Mouse (Mus musculus) kidney, adult 2 months (tissue): ENCODE measurements around the gene Alyref. TPM values are rescaled to one million over a fixed set of nuclear protein-coding genes. Genes with fewer than 3 reads are reported as not detected.

Source experiments
- DNase-seq: peaks from one replicate; pipeline ENCODE4 v3.0.0; 2021
- H3K27ac ChIP-seq: fragments of 200-500 bp; 2 replicates; pipeline ENCODE4 v1.5.1; 2012; ENCODE audit warnings: low read depth, low read length, control low read depth, inconsistent platforms; ENCODE audit not compliant: insufficient read depth
- H3K27me3 ChIP-seq: fragments of 200-500 bp; replicated peaks from 2 replicates; pipeline ENCODE4 v1.6.1; 2012; ENCODE audit warnings: mild to moderate bottlenecking, moderate library complexity, low read length, inconsistent platforms; ENCODE audit not compliant: control insufficient read depth, insufficient read depth
- H3K36me3 ChIP-seq: fragments of 200-500 bp; 2 replicates; pipeline ENCODE4 v1.6.1; 2012; ENCODE audit warnings: mild to moderate bottlenecking, moderate library complexity, low read length, inconsistent platforms; ENCODE audit not compliant: control insufficient read depth, insufficient read depth
- H3K4me1 ChIP-seq: fragments of 200-500 bp; 2 replicates; pipeline ENCODE4 v1.6.1; 2011; ENCODE audit warnings: low read length; ENCODE audit not compliant: control insufficient read depth, insufficient read depth
- H3K4me3 ChIP-seq: fragments of 200-500 bp; 2 replicates; pipeline ENCODE4 v1.5.1; 2011; ENCODE audit warnings: mild to moderate bottlenecking, low read depth, low read length, control low read depth; ENCODE audit not compliant: insufficient read depth
- CTCF ChIP-seq: fragments of 200-500 bp; conservative IDR thresholded peaks from 2 replicates; pipeline ENCODE4 v1.5.1; 2011; ENCODE audit warnings: low read depth, mild to moderate bottlenecking, control low read depth, low read length, moderate library complexity, mixed read lengths; ENCODE audit not compliant: insufficient read depth, insufficient read length
- POLR2A ChIP-seq: fragments of 200-500 bp; IDR thresholded peaks from one replicate; pipeline ENCODE4 v1.6.1; 2011; ENCODE audit warnings: low read depth, low read length, control low read depth
- WGBS: fragments of 180-500 bp; shearing (Covaris S2); methylation state at CpG from one replicate; pipeline ENCODE4 v1.1.7; 2018; 5-methylcytosine and 5-hydroxymethylcytosine counted together
- polyA plus RNA-seq: library from polyadenylated mRNA; depleted of rRNA; stranded (reverse); fragments of >200 nt; gene quantifications from 2 replicates; pipeline ENCODE4 v1.2.3, GENCODE M21; 2012

The Alyref gene
- polyA plus RNA-seq, 1 experiment = 29.0 TPM

DNA sequence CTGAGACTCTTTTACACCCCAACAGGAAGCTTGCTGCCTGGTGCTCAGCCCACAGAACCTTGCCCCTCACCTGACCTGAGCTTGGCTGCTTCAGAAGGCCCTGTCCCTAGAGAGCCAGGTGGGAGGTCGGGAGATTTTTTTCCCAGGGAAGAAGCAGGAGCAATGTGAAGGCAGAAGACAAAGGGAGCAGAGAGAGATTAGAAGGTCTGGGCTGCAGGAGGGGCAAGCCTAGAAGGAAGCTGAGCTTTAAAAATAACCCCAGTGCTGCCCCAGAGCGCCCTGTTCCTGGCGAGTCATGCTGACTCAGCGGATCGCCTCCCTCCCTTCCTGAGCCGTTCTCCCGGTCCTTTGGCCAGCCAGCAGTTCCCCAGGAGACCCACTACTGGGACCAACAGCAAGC lies 31.7 kb upstream of the Alyref start:
- Histone ChIP-seq H3K4me3 (peak overlapping the region; percentile 47), H3K27ac (peak overlapping the region; percentile 90), H3K36me3 (no peaks in the 10 kb centered on the region), H3K27me3 (no peaks in the 10 kb centered on the region), H3K4me1 (peaks cover 38% of the 10 kb centered on the region)
- DNase-seq = peak; percentile 76
- WGBS = 5% methylated on average over 7 of the region's 7 CpGs
- no peak for TF ChIP-seq POLR2A
- TF ChIP-seq CTCF = no peak

GRCm38 (mm10) chr11:120629341-120629730 lies 31.2 kb upstream of the Alyref start:
- Histone ChIP-seq H3K4me1 (peaks cover 38% of the 10 kb centered on the region), H3K36me3 (no peaks in the 10 kb centered on the region), H3K27ac (peak overlapping the region; percentile 90), H3K27me3 (no peaks in the 10 kb centered on the region), H3K4me3 (peak overlapping the region; percentile 47)
- peak; percentile 84 for DNase-seq
- 52% methylated on average over 23 of the region's 23 CpGs for WGBS
- TF ChIP-seq CTCF (no peak), POLR2A (peak; percentile 17)

DNA sequence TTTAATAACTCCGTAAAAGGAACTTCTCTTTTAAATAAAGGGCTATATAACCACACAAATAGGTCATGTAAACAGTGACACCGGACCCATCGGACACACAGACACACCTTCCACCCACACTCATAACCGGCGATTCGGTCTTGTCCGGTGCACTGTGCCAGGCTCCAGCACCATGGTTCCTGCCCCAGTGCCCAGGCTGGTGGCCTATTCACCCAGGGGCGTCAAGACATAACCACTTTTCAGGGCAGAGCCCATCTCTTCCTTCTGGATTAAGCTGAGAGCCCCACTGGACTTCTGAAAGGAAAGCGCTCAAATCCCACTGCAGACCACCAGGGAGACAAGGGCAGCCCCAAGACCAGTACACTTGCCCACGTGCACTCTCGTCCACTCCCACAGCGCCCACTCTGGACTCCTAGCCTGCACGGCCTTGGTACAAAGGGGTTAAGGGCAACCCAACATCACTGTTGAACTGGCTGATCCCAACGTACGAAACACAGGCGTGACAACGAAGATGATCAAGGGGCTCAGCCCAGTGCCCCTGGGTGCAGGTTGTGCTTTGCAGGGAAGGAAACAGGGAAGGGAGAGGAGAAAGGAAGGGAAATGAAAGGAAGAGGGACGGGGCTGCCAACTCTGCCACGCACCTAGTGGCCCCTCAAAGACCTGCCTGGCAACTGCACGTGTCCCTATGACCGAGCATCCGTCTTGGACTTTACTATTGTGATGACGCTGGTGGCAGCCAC lies 30.6 kb upstream of the Alyref start:
- Histone ChIP-seq H3K36me3 (no peaks in the 10 kb centered on the region), H3K4me3 (no peak overlapping the region), H3K27me3 (no peaks in the 10 kb centered on the region), H3K4me1 (peaks cover 41% of the 10 kb centered on the region), H3K27ac (no peak overlapping the region)
- 77% methylated on average over 23 of the region's 23 CpGs for WGBS
- TF ChIP-seq POLR2A = no peak
- TF ChIP-seq CTCF = no peak
- no peak for DNase-seq

- peak; percentile 55 for DNase-seq
- TF ChIP-seq CTCF = no peak
- TF ChIP-seq POLR2A = no peak
- Histone ChIP-seq H3K4me3 (no peak overlapping the region), H3K4me1 (peaks cover 40% of the 10 kb centered on the region), H3K27ac (no peak overlapping the region), H3K27me3 (no peaks in the 10 kb centered on the region), H3K36me3 (peaks cover 1% of the 10 kb centered on the region)
- 68% methylated on average over 22 of the region's 22 CpGs for WGBS
These were observed 29.5 kb upstream of the Alyref start for GRCm38 (mm10) chr11:120627468-120628300.

DNA sequence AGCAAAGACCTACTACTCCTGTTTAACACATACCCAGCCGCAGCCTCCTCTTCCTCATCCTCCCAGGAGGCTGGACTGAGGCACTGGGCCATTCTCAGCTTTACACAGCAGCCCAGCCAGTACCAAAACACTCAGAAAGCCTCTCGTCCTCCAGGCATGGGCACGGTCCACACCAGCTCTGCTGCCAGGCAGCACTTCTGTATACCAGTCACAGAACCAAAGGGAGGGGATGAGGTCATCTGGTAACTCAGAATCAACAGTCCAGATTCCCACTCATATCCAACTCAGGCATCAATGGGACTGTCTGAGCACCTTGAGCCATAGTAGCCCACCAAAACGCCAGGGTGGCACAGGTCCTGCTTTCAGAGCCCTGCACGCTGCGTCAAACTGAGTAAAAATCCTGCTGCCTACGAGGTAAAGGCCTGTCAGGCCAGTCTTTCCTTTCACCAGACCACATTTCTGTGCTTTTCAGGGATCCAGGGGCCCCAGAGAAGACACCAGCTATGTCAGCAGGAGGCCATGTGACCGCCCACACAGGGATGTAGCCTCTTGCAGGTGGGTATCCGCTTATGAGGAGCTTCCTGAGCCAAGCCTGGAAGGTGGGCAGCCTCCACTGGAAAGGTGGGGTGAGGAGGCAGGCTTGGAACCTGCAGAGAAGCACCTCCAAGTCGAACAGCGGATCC lies 28.8 kb upstream of the Alyref start:
- Histone ChIP-seq H3K27ac (no peak overlapping the region), H3K36me3 (peaks cover 2% of the 10 kb centered on the region), H3K4me1 (peaks cover 38% of the 10 kb centered on the region), H3K27me3 (no peaks in the 10 kb centered on the region), H3K4me3 (no peak overlapping the region)
- 81% methylated on average over 11 of the region's 11 CpGs for WGBS
- TF ChIP-seq CTCF (no peak), POLR2A (no peak)
- DNase-seq = no peak

DNA sequence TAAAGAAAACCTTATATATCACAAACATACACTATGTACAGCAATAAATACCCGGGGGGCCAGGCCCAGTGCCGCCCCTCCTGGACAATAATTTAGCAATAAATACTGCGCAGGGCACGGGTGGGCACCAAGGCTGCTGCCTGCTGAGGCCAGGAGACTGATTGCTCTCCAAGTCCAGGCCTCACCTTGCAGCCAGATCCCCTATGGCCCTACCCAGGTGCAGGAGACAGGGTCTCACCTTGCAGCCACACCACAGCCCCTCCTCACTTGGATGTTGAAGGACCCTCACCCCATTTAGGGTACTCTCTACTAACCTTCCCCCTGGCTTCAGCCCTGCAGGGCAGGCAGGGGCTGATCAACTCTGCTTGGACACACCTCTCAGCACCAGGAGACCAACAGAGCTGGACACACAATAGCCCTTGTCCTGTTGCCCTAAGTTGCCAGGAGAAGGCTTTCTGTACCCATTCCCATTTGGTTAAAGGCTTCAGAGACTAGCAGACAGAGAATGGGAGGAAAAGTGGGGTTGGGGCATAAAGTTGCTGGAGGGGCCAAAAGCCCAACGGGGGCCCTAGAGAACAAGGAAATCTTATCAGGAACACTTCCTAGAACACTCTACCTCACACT lies 27.1 kb upstream of the Alyref start, which contains the start of gene Sirt7:
TSS of gene Sirt7 (minus strand) at position 89 of the 624 bp plus-strand sequence.
- 8% methylated on average over 5 of the region's 5 CpGs for WGBS
- TF ChIP-seq CTCF (no peak), POLR2A (no peak)
- peaks cover 25% of the 10 kb centered on the region for H3K4me1 ChIP-seq
- DNase-seq = no peak
- peaks cover 4% of the 10 kb centered on the region for H3K36me3 ChIP-seq
- peak within 1 kb of the TSS; percentile 66 for H3K27ac ChIP-seq
- H3K4me3 ChIP-seq = peak within 1 kb of the TSS; percentile 69
- H3K27me3 ChIP-seq = no peaks in the 10 kb centered on the region
